Mouse (Mus musculus): ENCODE results near the gene Zfp654.

DNA sequence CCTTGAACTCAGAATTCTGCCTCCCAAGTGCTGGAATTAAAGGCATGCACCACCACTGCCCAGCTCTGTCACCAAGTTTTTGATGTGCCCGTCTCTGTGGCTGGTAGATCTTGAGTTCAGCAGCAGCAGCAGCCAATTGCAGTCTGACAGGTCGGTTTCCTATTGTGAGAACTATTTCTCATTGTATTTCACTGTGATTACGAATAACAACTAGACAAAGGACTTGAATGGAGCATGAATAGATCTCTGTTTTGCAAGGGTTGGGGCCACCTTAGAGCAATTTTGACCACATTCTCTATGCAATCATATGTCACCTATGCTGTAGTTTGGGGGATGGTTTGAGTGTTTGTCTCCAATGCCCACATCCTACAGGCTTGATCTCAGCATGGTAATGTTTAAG is 29.5 kb upstream of the Zfp654 start:
- TF ChIP-seq POLR2A (IDR thresholded peaks at IDR 0.05; ENCODE audit: control insufficient read depth, extremely low read depth, insufficient read depth, low read length, poor library complexity) (no peak), CTCF (IDR thresholded peaks at IDR 0.05; ENCODE audit: borderline replicate concordance, control insufficient read depth, extremely low read depth, insufficient read depth, low read length, poor library complexity) (no peak)
